Mouse (Mus musculus): ENCODE measurements at regions not wholly inside any gene's neighbourhood (a gene's known extent, or its start where the extent isn't known, plus 50 kb on each side); places are given as distances from the start of the nearest gene placed in this dataset.
"Not testable (repeated sequence)": the region's sequence is repeated elsewhere in the genome, so short reads cannot be mapped to it uniquely, and the experiment has no call there.

DNA sequence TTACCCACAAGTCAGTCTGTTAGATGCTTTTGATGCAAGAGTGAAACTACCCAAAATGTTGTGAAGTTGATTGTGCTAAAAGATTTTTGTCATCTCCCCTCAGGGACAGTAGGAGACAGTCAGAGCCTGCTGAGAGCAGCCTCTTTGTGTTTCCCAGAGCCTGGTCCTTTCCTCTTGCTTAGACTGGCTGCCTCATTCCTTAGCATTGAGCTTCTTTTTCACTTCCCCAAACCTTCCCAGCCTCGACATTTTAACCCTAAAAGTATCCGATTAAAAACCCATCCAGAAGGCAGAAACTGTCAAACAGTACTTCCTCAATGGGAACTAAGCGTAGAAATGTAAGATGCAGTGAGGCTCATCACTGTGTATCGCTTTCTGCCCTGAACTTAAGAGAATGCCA, 104.0 kb upstream of the Gadl1 start:
- DNase-seq, result no peak

DNA sequence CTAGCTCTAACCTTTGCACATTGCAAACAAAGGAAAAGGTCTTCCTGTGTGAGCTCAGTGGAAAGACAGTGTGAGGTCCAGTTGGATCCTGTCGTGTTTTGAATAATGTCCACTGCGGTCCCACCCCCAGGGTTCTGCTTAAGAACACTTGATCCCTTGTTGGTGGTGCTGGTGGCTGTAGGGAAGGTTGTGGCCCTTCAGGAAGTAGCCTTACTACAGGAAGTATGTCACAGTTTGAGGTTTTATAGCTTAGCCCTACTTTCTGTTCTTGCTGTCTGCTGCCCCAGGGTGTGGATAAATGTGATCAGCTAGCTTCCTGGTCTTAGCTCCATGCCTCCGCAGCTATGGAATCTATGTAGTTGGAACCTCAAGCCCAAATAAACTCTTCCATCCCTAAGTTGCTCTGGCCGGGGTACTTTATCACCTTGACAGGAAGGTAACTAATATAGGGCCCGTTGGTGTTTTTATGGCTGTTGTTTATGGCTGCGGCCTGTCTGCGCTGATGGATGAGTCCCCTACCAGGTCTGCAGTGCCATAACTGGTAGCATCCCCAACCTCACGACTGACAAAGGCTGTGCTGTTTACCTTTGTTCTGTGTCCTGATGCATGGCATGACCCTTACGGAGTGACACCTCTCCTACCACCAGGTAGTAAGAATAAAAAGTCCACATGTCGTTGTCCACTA, 103.1 kb upstream of the Gadl1 start:
- no peak for DNase-seq

DNA sequence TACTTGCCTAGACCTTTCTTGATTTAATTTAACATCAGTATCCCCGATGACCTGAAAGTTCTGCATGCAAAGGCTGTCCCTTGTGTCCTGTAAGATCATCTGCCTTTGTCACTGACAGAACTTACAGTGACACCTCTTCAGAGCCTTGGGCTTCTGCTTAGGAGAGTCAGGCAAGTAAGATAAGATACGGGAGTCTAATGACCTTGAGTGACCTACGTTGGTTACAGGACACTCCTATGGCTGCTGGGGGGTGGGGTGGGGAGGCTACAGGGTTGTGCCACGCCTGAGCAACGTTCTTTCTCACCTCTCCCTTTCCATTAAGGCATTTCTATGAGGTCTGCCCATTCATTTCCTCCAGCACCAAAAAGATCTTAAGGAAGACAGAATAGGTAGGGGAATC, 69.1 kb upstream of the Gadl1 start:
- DNase-seq, result no peak

- no peak for DNase-seq
These were observed 68.5 kb upstream of the Gadl1 start for GRCm38 (mm10) chr9:115840791-115841190.

DNA sequence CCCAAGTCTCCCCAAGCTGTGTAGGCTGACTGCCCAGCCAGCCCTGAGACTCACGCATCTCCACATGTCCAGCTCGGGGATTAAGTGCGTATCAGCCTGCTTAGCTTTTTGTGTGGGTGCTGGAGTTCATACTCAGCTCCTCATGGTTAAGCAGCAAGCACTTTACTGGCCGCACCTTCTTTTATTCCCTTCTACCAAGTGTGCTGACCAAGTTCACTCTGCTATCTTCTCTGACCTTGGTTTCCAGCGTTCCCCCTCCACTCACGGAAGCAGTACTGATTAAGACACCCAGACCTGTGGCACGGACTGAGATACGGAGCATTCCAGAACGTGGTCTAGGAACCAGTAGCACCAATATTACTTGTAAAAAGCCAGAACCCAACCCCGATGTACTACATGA, 67.6 kb upstream of the Gadl1 start:
- no peak for DNase-seq

- DNase-seq, result no peak
These were observed 64.9 kb upstream of the Gadl1 start for GRCm38 (mm10) chr9:115844340-115844739.

DNA sequence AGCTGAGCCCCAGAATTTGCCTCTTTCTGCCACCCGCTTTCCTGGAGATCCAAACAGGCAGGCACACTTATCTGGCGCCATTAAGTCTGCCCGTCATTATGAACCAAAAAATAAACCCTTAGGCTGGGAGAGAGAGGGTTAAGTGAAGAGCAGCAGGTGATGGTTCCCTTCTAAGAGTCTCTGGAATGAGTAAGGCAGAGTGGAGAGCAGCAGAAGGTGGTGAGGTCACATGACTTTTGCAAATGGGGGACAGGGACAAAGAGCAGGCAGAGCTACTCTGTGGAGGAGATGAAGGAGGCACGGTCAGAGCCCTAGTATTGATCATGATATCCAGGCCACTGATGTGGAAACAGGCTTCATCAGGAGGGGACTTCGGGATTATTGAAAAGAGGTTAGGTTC, 64.2 kb upstream of the Gadl1 start:
- DNase-seq, result no peak

GRCm38 (mm10) chr9:115847289-115848074, 61.8 kb upstream of the Gadl1 start:
- DNase-seq, result no peak

- DNase-seq, result not testable (repeated sequence)
These were observed 55.9 kb upstream of the Gadl1 start for GRCm38 (mm10) chr9:115853210-115853842.

DNA sequence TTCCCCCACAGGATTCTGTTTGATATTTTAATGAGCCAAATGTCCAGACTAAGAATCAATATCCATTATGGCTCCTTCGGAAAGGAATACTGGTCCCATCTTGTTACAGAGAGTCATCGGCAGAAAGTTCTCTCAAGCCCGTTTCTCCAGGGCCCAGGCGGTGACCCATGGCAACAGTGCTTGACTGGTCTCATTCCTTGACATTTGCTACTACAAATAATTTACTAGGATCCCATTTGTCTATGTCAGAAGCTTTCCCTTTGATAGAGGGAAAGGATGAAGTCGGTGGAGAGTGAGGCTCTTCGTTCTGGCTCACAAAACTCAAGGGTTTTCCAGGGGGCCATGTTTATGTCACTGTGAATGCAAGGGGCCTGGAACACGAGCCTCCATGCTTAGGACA, 52.0 kb upstream of the Gadl1 start:
- no peak for DNase-seq

DNA sequence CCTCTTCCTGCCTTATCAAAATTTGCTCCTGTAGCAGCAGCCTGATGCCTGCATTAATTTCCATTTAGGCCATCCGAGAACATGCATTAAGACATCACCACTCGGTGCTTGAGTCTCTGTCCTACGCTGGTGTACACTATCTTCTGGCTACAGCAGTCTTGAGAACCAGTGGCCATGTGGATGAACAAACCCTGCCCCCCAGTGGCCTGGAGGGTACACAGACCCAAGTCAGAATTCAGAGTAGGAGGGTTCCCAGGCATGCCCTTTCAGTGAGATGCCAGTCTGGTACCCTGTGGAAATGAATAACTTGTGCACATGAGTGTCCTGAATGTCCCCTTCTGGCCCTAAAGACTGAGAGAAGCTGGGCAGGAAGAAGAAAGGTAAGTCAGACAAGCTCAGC, 50.4 kb upstream of the Gadl1 start:
- no peak for DNase-seq

Measured in right cerebral cortex, postnatal 4 days (tissue).